Mouse (Mus musculus): ENCODE measurements around the gene Gm16506. TPM values are rescaled to one million over a fixed set of nuclear protein-coding genes. Genes with fewer than 3 reads are reported as not detected.
"Not testable (repeated sequence)": the region's sequence is repeated elsewhere in the genome, so short reads cannot be mapped to it uniquely, and the experiment has no call there.

Gene Gm16506
- polyA plus RNA-seq (2015; fragmentation: Nextera tagmentation; extraction: Ambion mirVana): not detected in 2 replicates

- not testable (repeated sequence) for H3K27me3 ChIP-seq (replicated peaks); H3K4me1 ChIP-seq (replicated peaks); H3K4me2 ChIP-seq (replicated peaks); H3K36me3 ChIP-seq; H3K9ac ChIP-seq; H3K4me3 ChIP-seq (replicated peaks); ATAC-seq; H3K9me3 ChIP-seq; H3K27ac ChIP-seq
- WGBS: 95% methylated on average over 3 of the region's 3 CpGs
Observed at GRCm38 (mm10) chr14:43727385-43727784, at the start of gene Gm16506. TSS of gene Gm16506 (minus strand) at chr14:43727485.

- H3K4me3 ChIP-seq (replicated peaks); H3K27ac ChIP-seq; H3K36me3 ChIP-seq; ATAC-seq; H3K4me2 ChIP-seq (replicated peaks); H3K27me3 ChIP-seq (replicated peaks); H3K9me3 ChIP-seq; H3K4me1 ChIP-seq (replicated peaks); H3K9ac ChIP-seq: not testable (repeated sequence)
- WGBS: 88% methylated on average over 4 of the region's 4 CpGs
Observed at GRCm38 (mm10) chr14:43747566-43747965, 20.3 kb upstream of the Gm16506 start, which contains the start of gene Gm6526. TSS of gene Gm6526 (plus strand) at chr14:43747866.

GRCm38 (mm10) chr14:43697621-43698020, 29.7 kb downstream of the Gm16506 start, which contains the start of gene Gm7324:
TSS of gene Gm7324 (plus strand) at chr14:43697828.
- H3K27me3 ChIP-seq (replicated peaks); H3K4me3 ChIP-seq (replicated peaks); H3K9ac ChIP-seq; H3K4me2 ChIP-seq (replicated peaks); H3K27ac ChIP-seq; ATAC-seq; H3K9me3 ChIP-seq; H3K36me3 ChIP-seq; H3K4me1 ChIP-seq (replicated peaks): not testable (repeated sequence)
- 86% methylated on average over 4 of the region's 4 CpGs for WGBS

GRCm38 (mm10) chr14:43677099-43677498, 50.2 kb downstream of the Gm16506 start, which contains the start of gene Gm8165:
TSS of gene Gm8165 (minus strand) at chr14:43677199.
- H3K27ac ChIP-seq; H3K27me3 ChIP-seq (replicated peaks); H3K36me3 ChIP-seq; H3K9me3 ChIP-seq; ATAC-seq; H3K4me2 ChIP-seq (replicated peaks); H3K4me3 ChIP-seq (replicated peaks); H3K9ac ChIP-seq; H3K4me1 ChIP-seq (replicated peaks): not testable (repeated sequence)
- 75% methylated on average over 1 of the region's 2 CpGs for WGBS

Other genes with a start within 250 kb of the Gm16506 start
- not detected in 2 replicates for gene Gm5799, start 183.9 kb downstream of the Gm16506 start, polyA plus RNA-seq (2015; fragmentation: Nextera tagmentation; extraction: Ambion mirVana)
- not detected in 2 replicates for gene Gm17654, start 148.3 kb downstream of the Gm16506 start, polyA plus RNA-seq (2015; fragmentation: Nextera tagmentation; extraction: Ambion mirVana)
- gene Gm10375, start 119.5 kb downstream of the Gm16506 start, polyA plus RNA-seq (2015; fragmentation: Nextera tagmentation; extraction: Ambion mirVana): not detected in 2 replicates
- gene Gm8165, start 50.3 kb downstream of the Gm16506 start, polyA plus RNA-seq (2015; fragmentation: Nextera tagmentation; extraction: Ambion mirVana): not detected in 2 replicates
- gene Gm7324, start 29.7 kb downstream of the Gm16506 start, polyA plus RNA-seq (2015; fragmentation: Nextera tagmentation; extraction: Ambion mirVana): 0.66 and 0.96 TPM in 2 replicates
- not detected in 2 replicates for gene Gm6526, start 20.4 kb upstream of the Gm16506 start, polyA plus RNA-seq (2015; fragmentation: Nextera tagmentation; extraction: Ambion mirVana)
- gene Gm8180, start 57.3 kb upstream of the Gm16506 start, polyA plus RNA-seq (2015; fragmentation: Nextera tagmentation; extraction: Ambion mirVana): not detected in 2 replicates
- not detected in 2 replicates for gene Ear1, start 148.0 kb upstream of the Gm16506 start, polyA plus RNA-seq (2015; fragmentation: Nextera tagmentation; extraction: Ambion mirVana)
- gene Ear10, start 196.1 kb upstream of the Gm16506 start, polyA plus RNA-seq (2015; fragmentation: Nextera tagmentation; extraction: Ambion mirVana): not detected in 2 replicates
- 10.4 and 11.9 TPM in 2 replicates for gene Gm8113, start 197.9 kb upstream of the Gm16506 start, polyA plus RNA-seq (2015; fragmentation: Nextera tagmentation; extraction: Ambion mirVana)
- gene Ang5, start 229.6 kb upstream of the Gm16506 start, polyA plus RNA-seq (2015; fragmentation: Nextera tagmentation; extraction: Ambion mirVana): not detected in 2 replicates